Mouse (Mus musculus): ENCODE measurements at regions not wholly inside any gene's neighbourhood (a gene's known extent, or its start where the extent isn't known, plus 50 kb on each side); places are given as distances from the start of the nearest gene placed in this dataset.

- no peaks in the 10 kb centered on the region for H3K27me3 ChIP-seq (ENCODE audit: control insufficient read depth, insufficient read depth, low read length)
- H3K36me3 ChIP-seq (ENCODE audit: control insufficient read depth, insufficient read depth, low read length) = no peaks in the 10 kb centered on the region
- no peaks in the 10 kb centered on the region for H3K4me1 ChIP-seq (ENCODE audit: control insufficient read depth, insufficient read depth, insufficient read length)
- no peak for TF ChIP-seq POLR2A (IDR thresholded peaks at IDR 0.05; ENCODE audit: low read depth, low read length)
- no peak for TF ChIP-seq CTCF (IDR thresholded peaks at IDR 0.05; ENCODE audit: extremely low read depth, insufficient read depth, insufficient read length, insufficient replicate concordance)
- DNase-seq (ENCODE audit: low read depth in 1 of 2, low spot score in 2 of 2) = no peak
- 94% methylated on average over 1 of the region's 1 CpGs for WGBS
- H3K27ac ChIP-seq (ENCODE audit: insufficient read depth, low read length) = no peak overlapping the region
- H3K4me3 ChIP-seq (ENCODE audit: extremely low read depth, insufficient read depth, insufficient read length) = no peak overlapping the region
Measured at GRCm38 (mm10) chr15:88531218-88531617, 68.9 kb upstream of the Zdhhc25 start.

- Histone ChIP-seq H3K4me3 (ENCODE audit: extremely low read depth, insufficient read depth, insufficient read length) (no peak overlapping the region), H3K27ac (ENCODE audit: insufficient read depth, low read length) (no peak overlapping the region), H3K27me3 (ENCODE audit: control insufficient read depth, insufficient read depth, low read length) (no peaks in the 10 kb centered on the region), H3K36me3 (ENCODE audit: control insufficient read depth, insufficient read depth, low read length) (no peaks in the 10 kb centered on the region), H3K4me1 (ENCODE audit: control insufficient read depth, insufficient read depth, insufficient read length) (no peaks in the 10 kb centered on the region)
- TF ChIP-seq POLR2A (IDR thresholded peaks at IDR 0.05; ENCODE audit: low read depth, low read length) = no peak
- TF ChIP-seq CTCF (IDR thresholded peaks at IDR 0.05; ENCODE audit: extremely low read depth, insufficient read depth, insufficient read length, insufficient replicate concordance) = no peak
- no peak for DNase-seq (ENCODE audit: low read depth in 1 of 2, low spot score in 2 of 2)
- 86% methylated on average over 5 of the region's 5 CpGs for WGBS
Measured at GRCm38 (mm10) chr15:88532008-88532407, 68.1 kb upstream of the Zdhhc25 start.

GRCm38 (mm10) chr15:88533354-88533753, 66.7 kb upstream of the Zdhhc25 start:
- H3K4me1 ChIP-seq (ENCODE audit: control insufficient read depth, insufficient read depth, insufficient read length) = no peaks in the 10 kb centered on the region
- no peaks in the 10 kb centered on the region for H3K36me3 ChIP-seq (ENCODE audit: control insufficient read depth, insufficient read depth, low read length)
- 78% methylated on average over 7 of the region's 7 CpGs for WGBS
- H3K27me3 ChIP-seq (ENCODE audit: control insufficient read depth, insufficient read depth, low read length) = no peaks in the 10 kb centered on the region
- no peak for DNase-seq (ENCODE audit: low read depth in 1 of 2, low spot score in 2 of 2)
- H3K4me3 ChIP-seq (ENCODE audit: extremely low read depth, insufficient read depth, insufficient read length) = no peak overlapping the region
- TF ChIP-seq CTCF (IDR thresholded peaks at IDR 0.05; ENCODE audit: extremely low read depth, insufficient read depth, insufficient read length, insufficient replicate concordance) (no peak), POLR2A (IDR thresholded peaks at IDR 0.05; ENCODE audit: low read depth, low read length) (no peak)
- no peak overlapping the region for H3K27ac ChIP-seq (ENCODE audit: insufficient read depth, low read length)

GRCm38 (mm10) chr15:88535516-88535915, 64.6 kb upstream of the Zdhhc25 start:
- no peak for DNase-seq (ENCODE audit: low read depth in 1 of 2, low spot score in 2 of 2)
- WGBS = 61% methylated on average over 2 of the region's 2 CpGs

GRCm38 (mm10) chr15:88537190-88537589, 62.9 kb upstream of the Zdhhc25 start:
- no peak overlapping the region for H3K4me3 ChIP-seq (ENCODE audit: extremely low read depth, insufficient read depth, insufficient read length)
- TF ChIP-seq POLR2A (IDR thresholded peaks at IDR 0.05; ENCODE audit: low read depth, low read length) (no peak), CTCF (IDR thresholded peaks at IDR 0.05; ENCODE audit: extremely low read depth, insufficient read depth, insufficient read length, insufficient replicate concordance) (peak; percentile 25; the same call in 1 of the 2 replicates)
- WGBS = 25% methylated on average over 10 of the region's 10 CpGs
- DNase-seq (ENCODE audit: low read depth in 1 of 2, low spot score in 2 of 2) = no peak
- H3K27me3 ChIP-seq (ENCODE audit: control insufficient read depth, insufficient read depth, low read length) = no peaks in the 10 kb centered on the region
- no peaks in the 10 kb centered on the region for H3K4me1 ChIP-seq (ENCODE audit: control insufficient read depth, insufficient read depth, insufficient read length)
- no peaks in the 10 kb centered on the region for H3K36me3 ChIP-seq (ENCODE audit: control insufficient read depth, insufficient read depth, low read length)
- H3K27ac ChIP-seq (ENCODE audit: insufficient read depth, low read length) = no peak overlapping the region

More at GRCm38 (mm10) chr15:88535516-88535915, 64.6 kb upstream of the Zdhhc25 start:
- Histone ChIP-seq H3K4me3 (ENCODE audit: extremely low read depth, insufficient read depth, insufficient read length) (no peak overlapping the region), H3K4me1 (ENCODE audit: control insufficient read depth, insufficient read depth, insufficient read length) (no peaks in the 10 kb centered on the region), H3K27me3 (ENCODE audit: control insufficient read depth, insufficient read depth, low read length) (no peaks in the 10 kb centered on the region), H3K27ac (ENCODE audit: insufficient read depth, low read length) (no peak overlapping the region), H3K36me3 (ENCODE audit: control insufficient read depth, insufficient read depth, low read length) (no peaks in the 10 kb centered on the region)
- no peak for TF ChIP-seq CTCF (IDR thresholded peaks at IDR 0.05; ENCODE audit: extremely low read depth, insufficient read depth, insufficient read length, insufficient replicate concordance)
- TF ChIP-seq POLR2A (IDR thresholded peaks at IDR 0.05; ENCODE audit: low read depth, low read length) = no peak

- Histone ChIP-seq H3K36me3 (ENCODE audit: control insufficient read depth, insufficient read depth, low read length) (no peaks in the 10 kb centered on the region), H3K4me1 (ENCODE audit: control insufficient read depth, insufficient read depth, insufficient read length) (no peaks in the 10 kb centered on the region), H3K27me3 (ENCODE audit: control insufficient read depth, insufficient read depth, low read length) (no peaks in the 10 kb centered on the region), H3K27ac (ENCODE audit: insufficient read depth, low read length) (no peak overlapping the region), H3K4me3 (ENCODE audit: extremely low read depth, insufficient read depth, insufficient read length) (no peak overlapping the region)
- 80% methylated on average over 2 of the region's 2 CpGs for WGBS
- DNase-seq (ENCODE audit: low read depth in 1 of 2, low spot score in 2 of 2) = no peak
- TF ChIP-seq POLR2A (IDR thresholded peaks at IDR 0.05; ENCODE audit: low read depth, low read length) = no peak
- TF ChIP-seq CTCF (IDR thresholded peaks at IDR 0.05; ENCODE audit: extremely low read depth, insufficient read depth, insufficient read length, insufficient replicate concordance) = no peak
Measured at GRCm38 (mm10) chr15:88542567-88542966, 57.5 kb upstream of the Zdhhc25 start.

- no peak for DNase-seq (ENCODE audit: low read depth in 1 of 2, low spot score in 2 of 2)
- WGBS = 81% methylated on average over 5 of the region's 5 CpGs
- Histone ChIP-seq H3K4me3 (ENCODE audit: extremely low read depth, insufficient read depth, insufficient read length) (no peak overlapping the region), H3K27ac (ENCODE audit: insufficient read depth, low read length) (no peak overlapping the region), H3K27me3 (ENCODE audit: control insufficient read depth, insufficient read depth, low read length) (no peaks in the 10 kb centered on the region), H3K4me1 (ENCODE audit: control insufficient read depth, insufficient read depth, insufficient read length) (no peaks in the 10 kb centered on the region), H3K36me3 (ENCODE audit: control insufficient read depth, insufficient read depth, low read length) (no peaks in the 10 kb centered on the region)
- no peak for TF ChIP-seq CTCF (IDR thresholded peaks at IDR 0.05; ENCODE audit: extremely low read depth, insufficient read depth, insufficient read length, insufficient replicate concordance)
Measured at GRCm38 (mm10) chr15:88544216-88544615, 55.9 kb upstream of the Zdhhc25 start.

Measured in spleen, adult 2 months (tissue).